Mouse (Mus musculus) liver, adult 2 months (tissue): ENCODE data around the gene Tmem254a.
"Not testable (repeated sequence)": the region's sequence is repeated elsewhere in the genome, so short reads cannot be mapped to it uniquely, and the experiment has no call there.

ENCODE experiments used
- CTCF ChIP-seq: fragments of 200-500 bp; IDR thresholded peaks from 2 replicates; pipeline ENCODE4 v1.5.1; 2011; ENCODE audit warnings: low read depth, low read length, control low read depth
- POLR2A ChIP-seq: fragments of 200-500 bp; IDR thresholded peaks from 2 replicates; pipeline ENCODE4 v1.6.1; 2011; ENCODE audit warnings: low read length, control low read depth; ENCODE audit not compliant: insufficient read depth; ENCODE audit errors: extremely low read depth

DNA sequence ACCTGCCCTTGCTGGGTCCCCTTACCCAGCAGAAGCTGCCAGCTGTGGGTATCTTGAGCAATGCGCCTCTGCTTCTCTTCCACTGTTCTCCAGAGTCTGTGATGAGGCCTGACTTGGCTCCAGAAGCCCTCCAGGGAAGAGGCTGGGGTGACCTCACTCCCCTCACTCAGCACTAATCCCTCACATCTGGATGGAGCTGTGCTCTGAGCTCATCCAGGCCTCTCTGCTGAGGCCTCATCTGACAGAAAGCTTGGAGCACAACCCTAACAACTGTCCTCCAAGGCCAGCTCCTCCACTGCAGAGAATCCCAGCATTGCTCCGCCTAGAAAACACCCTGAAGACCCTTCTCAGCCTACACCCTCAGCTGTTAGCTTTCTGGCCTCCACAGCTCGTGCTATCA, 32.9 kb downstream of the Tmem254a start:
- not testable (repeated sequence) for TF ChIP-seq CTCF, POLR2A
